Mouse (Mus musculus) heart, adult 2 months (tissue): ENCODE measurements around the gene Olfr462.

Source experiments
- CTCF ChIP-seq: fragments of 200-600 bp; IDR thresholded peaks from 2 replicates; pipeline ENCODE4 v1.8.1; 2022; ENCODE audit warnings: antibody characterized with exemption, mild to moderate bottlenecking, moderate library complexity
- EP300 ChIP-seq: fragments of 200-500 bp; IDR thresholded peaks from 2 replicates; pipeline ENCODE4 v1.6.1; 2011; ENCODE audit warnings: low read depth, low read length, control low read depth; ENCODE audit not compliant: insufficient read depth
- POLR2A ChIP-seq: fragments of 200-500 bp; IDR thresholded peaks from 2 replicates; pipeline ENCODE4 v1.6.1; 2011; ENCODE audit warnings: mild to moderate bottlenecking, low read depth, low read length, control low read depth; ENCODE audit not compliant: insufficient read depth

DNA sequence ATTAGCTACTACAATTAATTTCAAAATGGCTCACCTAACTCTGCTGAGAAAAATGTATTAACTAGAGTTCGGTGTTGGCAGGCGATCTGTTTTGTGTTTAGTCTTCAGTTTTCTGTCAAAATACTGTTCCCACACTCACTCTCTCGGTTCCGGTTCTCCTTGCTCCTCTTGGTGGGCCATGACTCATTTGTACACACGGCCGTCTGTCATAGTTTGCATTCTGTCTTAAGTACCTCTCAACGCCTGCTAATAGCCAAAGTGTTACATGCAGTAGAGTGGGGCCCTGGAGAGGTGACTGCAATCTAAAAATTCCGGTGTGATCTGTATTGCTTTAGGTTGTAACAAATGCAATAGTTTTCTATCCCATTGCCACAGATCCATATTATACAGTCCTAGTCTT lies 51.4 kb downstream of the Olfr462 start:
- no peak for TF ChIP-seq EP300
- TF ChIP-seq CTCF, result no peak
- no peak for TF ChIP-seq POLR2A
